Mouse (Mus musculus): ENCODE measurements around the gene Olfr308. TPM values are rescaled to one million over a fixed set of nuclear protein-coding genes. Genes with fewer than 3 reads are reported as not detected.

Olfr308 gene
- polyA plus RNA-seq (2017; shearing (Covaris generic)) = not detected

GRCm38 (mm10) chr7:86325530-86325929 lies at the start of gene Olfr308:
TSS of gene Olfr308 (minus strand) at chr7:86325630.

DNA sequence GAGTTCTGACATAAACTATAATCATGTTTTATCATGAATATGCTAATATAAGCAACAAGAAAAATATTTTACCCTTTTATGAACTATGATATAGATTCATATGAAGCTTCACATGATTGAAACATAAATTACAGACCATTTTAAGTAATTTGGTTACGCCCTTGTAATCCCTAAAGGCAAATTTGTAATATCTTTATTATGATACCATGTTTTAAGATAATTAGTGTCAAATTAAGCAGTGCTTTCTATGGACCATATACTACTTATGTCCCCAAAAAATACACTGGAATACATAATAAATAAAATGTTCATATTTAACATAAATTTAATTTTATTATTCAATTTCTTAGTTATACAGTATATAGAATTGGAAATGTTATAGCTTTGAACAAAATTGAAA lies 41.4 kb upstream of the Olfr308 start, which contains the start of gene Olfr305:
Gene Olfr305, minus strand, starts transcription at position 101 of the 400 bp plus-strand sequence.

DNA sequence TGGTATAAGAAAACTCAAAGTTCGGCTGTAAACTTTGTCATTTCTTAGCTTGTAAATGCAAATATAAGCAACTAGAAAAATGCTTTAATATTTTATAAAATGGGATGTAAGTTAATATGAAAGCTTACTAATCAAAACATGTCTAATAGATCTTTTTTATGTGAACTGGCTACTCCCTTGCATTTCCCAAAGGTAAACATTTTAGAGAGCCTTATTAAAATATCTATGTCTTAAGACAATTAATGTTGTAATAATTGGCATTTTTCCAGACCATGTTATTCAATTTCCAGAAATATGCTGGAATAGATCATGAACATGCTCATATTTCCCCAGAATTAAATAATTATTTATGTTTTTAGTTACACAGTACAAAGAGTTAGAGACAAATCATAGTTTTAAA lies 12.1 kb upstream of the Olfr308 start, which contains the start of gene Olfr307:
Gene Olfr307, minus strand, starts transcription at position 101 of the 400 bp plus-strand sequence.

GRCm38 (mm10) chr7:86313608-86314007 lies 11.8 kb downstream of the Olfr308 start, which contains the start of gene Olfr309:
TSS of gene Olfr309 (minus strand) at chr7:86313708.

GRCm38 (mm10) chr7:86277072-86277471 lies 48.4 kb downstream of the Olfr308 start, which contains the start of gene Olfr310:
TSS of gene Olfr310 (minus strand) at chr7:86277172.

Other genes with a start within 250 kb of the Olfr308 start
- gene Vmn2r75, start 153.9 kb downstream of the Olfr308 start, polyA plus RNA-seq (2017; shearing (Covaris generic)) = not detected
- 0.02 TPM for gene Vmn2r76, start 79.3 kb downstream of the Olfr308 start, polyA plus RNA-seq (2017; shearing (Covaris generic))
- gene Olfr310, start 48.5 kb downstream of the Olfr308 start, polyA plus RNA-seq (2017; shearing (Covaris generic)) = not detected
- not detected for gene Olfr309, start 11.9 kb downstream of the Olfr308 start, polyA plus RNA-seq (2017; shearing (Covaris generic))
- gene Olfr307, start 12.0 kb upstream of the Olfr308 start, polyA plus RNA-seq (2017; shearing (Covaris generic)) = not detected
- not detected for gene Olfr305, start 41.3 kb upstream of the Olfr308 start, polyA plus RNA-seq (2017; shearing (Covaris generic))
- gene Olfr304, start 61.0 kb upstream of the Olfr308 start, polyA plus RNA-seq (2017; shearing (Covaris generic)) = not detected
- not detected for gene Olfr303, start 72.2 kb upstream of the Olfr308 start, polyA plus RNA-seq (2017; shearing (Covaris generic))
- gene Olfr301, start 78.2 kb upstream of the Olfr308 start, polyA plus RNA-seq (2017; shearing (Covaris generic)) = not detected
- not detected for gene Olfr299, start 134.3 kb upstream of the Olfr308 start, polyA plus RNA-seq (2017; shearing (Covaris generic))
- not detected for gene Olfr298, start 166.9 kb upstream of the Olfr308 start, polyA plus RNA-seq (2017; shearing (Covaris generic))
- gene Olfr297, start 194.3 kb upstream of the Olfr308 start, polyA plus RNA-seq (2017; shearing (Covaris generic)) = not detected

Data from activated CD4-positive, CD25-positive, alpha-beta regulatory T cell, adult 9 weeks (primary cell).